Mouse (Mus musculus): ENCODE measurements around the gene Appbp2.
"Not testable (repeated sequence)": the region's sequence is repeated elsewhere in the genome, so short reads cannot be mapped to it uniquely, and the experiment has no call there.

The Appbp2 gene

DNA sequence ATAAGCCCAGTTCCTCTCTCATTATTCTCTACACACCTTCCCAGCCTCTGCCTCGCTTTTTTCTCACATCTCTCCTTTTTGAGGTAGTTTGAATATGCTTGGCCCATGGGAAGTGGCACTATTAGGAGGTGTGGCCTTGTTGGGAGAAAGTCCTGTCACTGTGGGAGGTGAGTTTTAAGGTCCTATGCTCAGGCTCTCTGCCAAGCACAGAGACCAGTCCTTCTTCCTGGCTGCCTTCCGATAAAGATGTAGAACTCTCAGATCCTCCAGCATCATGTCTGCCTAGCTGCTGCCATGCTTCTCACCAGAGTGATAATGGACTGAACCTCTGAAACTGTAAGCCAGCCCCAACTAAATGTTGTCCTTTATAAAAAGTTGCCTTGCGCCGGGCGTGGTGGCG is 12.4 kb downstream of the Appbp2 start:
- peak; percentile 10 for DNase-seq

DNA sequence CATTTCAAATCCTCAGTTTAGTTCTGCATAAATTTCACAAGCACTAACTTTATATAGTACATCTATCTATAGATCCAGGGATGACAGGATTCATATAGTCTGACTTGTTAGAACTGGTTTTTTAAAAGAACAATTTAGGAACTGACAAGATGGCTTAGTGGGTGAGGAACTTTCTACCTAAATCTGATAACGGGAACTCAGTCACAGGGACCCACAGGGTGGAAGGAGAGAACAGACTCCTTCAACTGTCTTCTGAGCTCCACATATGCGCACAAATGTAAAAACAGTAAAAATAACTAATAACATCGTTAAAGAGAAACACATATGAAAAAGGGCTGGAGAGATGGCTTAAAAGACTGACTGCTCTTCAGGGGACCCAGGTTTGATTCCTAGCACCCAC is 15.9 kb downstream of the Appbp2 start:
- no peak for DNase-seq

GRCm38 (mm10) chr11:85214679-85215078 is 20.3 kb downstream of the Appbp2 start:
- DNase-seq: no peak

DNA sequence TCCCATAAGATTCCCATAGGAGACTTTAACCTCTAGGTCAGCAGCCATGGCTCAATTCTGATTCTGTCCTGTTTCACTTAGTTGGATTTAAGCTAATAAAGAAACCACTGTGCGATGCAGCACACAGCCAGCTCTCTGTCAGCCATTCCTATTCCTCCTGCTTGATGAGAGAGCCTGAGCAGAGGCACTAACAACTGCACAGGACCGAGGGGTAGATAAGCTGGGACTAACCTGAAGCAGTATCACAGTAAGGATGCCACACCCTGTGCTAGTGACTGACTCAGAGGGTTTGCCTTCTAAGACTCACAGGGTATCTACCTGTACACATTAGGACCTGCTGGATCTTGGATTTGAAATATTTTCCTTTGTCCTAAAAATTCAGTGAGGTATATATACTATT is 21.7 kb downstream of the Appbp2 start:
- DNase-seq: no peak

- DNase-seq: no peak
Measured at GRCm38 (mm10) chr11:85211151-85211550, 23.8 kb downstream of the Appbp2 start.

DNA sequence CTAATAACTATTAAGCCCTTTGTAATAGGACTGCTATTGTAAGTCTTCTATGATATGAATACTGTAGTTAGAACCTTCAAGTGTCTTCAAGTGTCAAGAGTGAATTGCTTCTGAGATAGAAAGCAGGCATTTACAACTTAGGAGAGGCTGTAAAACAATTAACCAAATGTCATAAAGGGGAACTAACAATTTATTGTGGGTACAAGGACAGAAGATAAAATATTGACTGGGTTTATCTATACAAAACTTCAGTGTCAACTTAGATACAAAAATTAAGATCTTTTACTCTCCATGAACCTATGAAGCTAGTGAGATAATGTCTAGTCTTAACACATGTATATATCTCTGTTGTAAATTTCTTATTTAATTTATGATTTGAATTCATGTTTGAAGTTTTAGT is 28.7 kb downstream of the Appbp2 start:
- DNase-seq: no peak

DNA sequence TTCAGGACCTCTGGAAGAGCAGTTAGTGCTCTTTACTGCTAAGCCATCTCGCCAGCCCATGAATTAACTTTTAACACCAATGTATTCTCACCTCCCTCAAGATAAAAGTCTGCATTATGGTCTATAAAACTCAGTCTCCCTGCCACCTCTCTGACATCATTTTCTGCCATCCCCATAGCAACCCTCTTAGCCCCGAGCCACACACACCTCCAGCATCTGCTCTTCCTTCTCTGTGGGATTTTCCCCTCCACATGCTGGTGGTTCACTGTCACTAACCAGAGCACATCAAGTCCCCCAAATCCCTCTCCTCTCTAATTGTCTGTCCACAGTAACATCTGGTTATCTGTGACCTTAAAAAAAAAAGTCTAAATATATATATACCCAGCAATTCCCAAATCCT is 36.0 kb downstream of the Appbp2 start:
- no peak for DNase-seq

DNA sequence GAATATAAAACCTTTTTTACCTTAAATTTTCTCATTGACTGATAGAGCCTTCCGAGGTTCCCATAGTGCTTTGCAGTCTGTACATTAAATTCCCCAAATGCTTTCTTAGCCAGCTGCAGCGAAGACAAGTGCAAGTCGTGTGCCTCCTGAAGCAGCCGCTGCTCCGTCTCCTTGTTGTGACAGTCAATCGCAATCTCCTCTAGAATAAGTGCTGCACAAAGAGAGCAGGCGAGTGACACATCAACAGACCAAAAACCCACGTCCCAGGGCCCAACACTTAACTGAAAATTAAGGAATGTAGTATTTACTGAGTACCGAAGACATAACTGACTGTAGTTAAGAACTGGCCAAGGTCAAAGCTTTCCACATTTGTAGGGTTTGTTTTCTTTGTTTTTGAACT is 38.9 kb downstream of the Appbp2 start:
- DNase-seq: no peak

DNA sequence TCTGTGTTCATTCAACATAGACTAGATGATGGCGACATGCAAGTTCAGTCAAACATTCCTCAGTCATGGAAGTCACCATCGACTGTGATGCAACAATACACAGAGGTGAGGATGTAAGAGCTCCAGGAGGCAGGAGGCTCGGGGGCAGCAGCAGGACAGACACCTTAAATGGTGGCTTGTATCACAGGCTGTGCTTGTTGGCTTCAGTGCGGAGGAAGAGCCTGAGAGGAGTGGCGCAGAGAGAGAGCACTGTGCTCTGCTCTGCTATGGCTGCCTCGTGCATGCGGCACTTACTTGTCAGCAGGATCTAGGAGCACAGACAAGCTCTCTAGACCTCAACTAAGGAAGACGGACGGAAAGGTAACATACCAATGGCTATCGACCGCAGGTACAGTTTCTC is 40.7 kb downstream of the Appbp2 start:
- no peak for DNase-seq

DNA sequence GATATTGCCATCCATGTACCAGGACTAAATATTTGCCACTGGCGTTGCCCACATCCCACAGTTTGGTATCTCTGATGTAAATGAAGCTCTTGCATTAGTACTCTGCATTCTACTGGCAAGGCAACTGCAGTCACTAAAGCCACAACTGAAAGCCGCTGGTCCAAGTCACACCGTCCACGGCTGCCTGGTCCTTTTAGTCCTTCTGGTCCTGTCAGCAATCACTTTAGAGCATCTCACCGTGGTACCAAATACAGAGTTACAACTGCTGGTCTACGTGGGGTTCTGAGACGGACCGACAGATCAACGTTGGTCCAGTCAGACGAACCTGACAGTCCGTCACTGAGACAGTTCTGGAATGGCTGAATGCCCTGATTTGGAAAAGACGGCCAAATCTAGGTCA is 44.2 kb downstream of the Appbp2 start:
- no peak for DNase-seq

DNA sequence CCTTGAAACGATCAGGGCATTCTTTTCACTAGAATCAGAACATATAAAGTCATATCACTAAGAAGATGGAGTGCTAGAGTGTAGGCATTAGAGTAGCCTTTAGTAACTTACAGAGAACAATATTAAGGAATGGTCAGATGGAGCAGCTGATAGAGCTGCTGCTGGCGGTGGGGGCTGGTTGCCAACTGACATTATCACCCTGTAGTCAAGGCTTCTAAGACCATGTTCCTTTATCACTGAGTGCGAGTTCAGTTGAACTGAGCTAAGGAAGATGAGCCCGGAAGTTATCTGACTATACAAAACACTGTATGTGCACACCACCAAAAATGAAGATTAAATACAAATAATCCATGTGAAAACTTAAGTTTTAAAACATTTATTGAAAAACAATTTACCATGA is 45.8 kb downstream of the Appbp2 start:
- DNase-seq: no peak

DNA sequence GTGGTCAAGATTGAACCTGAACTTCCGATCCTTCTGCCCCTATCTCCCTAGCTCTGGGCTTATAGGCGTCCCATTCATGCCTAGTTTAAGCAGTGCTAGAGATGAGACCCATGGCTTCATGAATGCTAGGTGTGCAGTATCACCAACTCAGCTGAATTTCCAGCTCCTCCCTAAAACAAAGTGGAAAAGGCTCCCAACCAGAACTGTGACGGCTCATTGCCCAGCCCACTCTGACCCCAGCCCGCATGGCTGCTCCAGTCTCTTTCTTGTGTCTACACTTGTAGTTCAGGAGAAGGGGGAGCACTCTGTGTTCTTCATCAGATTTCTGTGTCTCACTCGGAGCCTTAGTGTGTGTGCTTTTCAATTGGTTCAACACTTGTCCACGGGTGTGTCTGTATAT is 50.1 kb downstream of the Appbp2 start:
- no peak for DNase-seq

DNA sequence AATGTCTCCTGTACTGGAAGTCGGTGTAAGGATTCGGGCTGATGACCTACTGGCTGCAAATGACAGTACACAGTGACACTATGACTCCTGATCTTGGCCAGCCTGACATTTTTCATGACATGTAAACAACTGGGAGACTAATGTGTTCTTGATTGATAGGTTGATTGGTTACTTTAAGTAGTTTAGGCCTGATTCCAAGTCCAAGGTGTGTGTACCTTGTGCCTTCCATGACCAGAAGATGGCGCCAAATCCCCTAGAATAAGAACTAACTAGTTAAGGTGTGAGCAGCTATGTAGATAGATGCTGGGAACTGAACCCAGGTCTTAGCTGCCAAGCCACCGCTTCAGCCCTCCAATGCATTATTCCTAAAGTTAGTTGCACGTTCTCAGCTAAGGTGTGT is 50.8 kb downstream of the Appbp2 start:
- DNase-seq: peak; percentile 61

GRCm38 (mm10) chr11:85183284-85183779 is 51.6 kb downstream of the Appbp2 start:
- DNase-seq: no peak

GRCm38 (mm10) chr11:85182617-85183283 is 52.2 kb downstream of the Appbp2 start:
- peak; percentile 76 for DNase-seq

DNA sequence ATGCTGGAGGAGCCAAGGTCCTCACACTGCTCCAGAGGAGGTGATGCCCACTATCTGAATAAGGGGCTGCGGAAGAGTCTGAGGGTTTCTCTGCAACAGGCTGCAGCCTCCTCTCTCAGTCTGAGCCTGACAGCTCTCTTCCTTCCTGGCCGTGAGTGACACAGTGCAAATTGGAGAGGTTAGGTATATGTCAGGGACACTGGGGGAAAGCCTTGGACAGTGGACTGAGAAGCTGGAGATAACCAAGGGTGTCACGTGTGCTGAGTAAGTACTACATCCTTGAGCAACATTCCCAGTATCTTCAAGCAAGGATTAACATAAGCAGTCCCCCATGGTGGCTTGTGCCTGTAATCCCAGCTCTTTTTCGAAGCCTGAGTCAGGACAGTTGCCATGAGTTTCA is 56.5 kb downstream of the Appbp2 start:
- no peak for DNase-seq

DNA sequence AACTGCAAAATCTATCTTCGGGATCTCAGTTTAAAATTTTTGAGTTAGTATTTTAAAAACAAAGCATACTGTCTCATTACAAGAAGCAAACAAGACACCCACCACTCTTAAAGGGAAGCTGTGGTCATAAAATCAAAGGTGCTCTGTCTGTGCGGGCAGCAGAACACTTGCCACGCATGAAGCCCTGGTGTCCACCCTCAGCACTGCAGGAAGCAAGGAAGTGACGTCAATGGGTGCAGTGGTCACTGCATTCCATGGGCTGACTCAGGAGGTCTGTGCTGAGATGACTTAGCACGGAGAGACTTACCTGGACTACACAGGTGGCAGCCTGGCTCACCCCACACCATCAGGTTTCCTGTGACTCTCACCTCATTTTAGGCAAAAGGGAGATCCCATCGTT is 57.2 kb downstream of the Appbp2 start:
- DNase-seq: no peak

- no peak for DNase-seq
Measured at GRCm38 (mm10) chr11:85175941-85176340, 59.0 kb downstream of the Appbp2 start.

- no peak for DNase-seq
Measured at GRCm38 (mm10) chr11:85170833-85171232, 64.1 kb downstream of the Appbp2 start.

- DNase-seq: peak; percentile 90
Measured at GRCm38 (mm10) chr11:85170058-85170740, 64.7 kb downstream of the Appbp2 start, which contains the start of gene 1700125H20Rik. Gene 1700125H20Rik, plus strand, starts transcription at chr11:85170404.

GRCm38 (mm10) chr11:85167503-85167902 is 67.4 kb downstream of the Appbp2 start:
- DNase-seq: no peak

DNA sequence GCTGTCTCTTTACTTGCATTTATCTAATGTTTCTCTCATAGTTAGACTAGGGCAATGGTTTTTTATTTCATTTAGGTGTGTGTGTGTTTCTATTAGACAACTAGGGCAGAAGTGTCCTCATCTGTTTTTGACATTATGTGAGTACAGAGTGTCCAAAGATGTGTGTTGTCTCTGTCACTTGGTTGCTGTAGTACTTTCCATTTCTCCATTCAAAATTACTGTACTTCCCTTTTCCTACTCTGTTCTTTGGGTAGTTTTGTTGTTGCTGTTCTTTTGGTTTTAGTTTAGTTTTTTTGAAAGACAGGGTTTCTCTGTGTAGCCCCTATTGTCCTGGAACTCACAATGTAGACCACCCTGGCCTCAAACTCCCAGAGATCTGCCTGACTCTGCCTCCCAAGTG is 70.6 kb downstream of the Appbp2 start:
- DNase-seq: no peak

DNA sequence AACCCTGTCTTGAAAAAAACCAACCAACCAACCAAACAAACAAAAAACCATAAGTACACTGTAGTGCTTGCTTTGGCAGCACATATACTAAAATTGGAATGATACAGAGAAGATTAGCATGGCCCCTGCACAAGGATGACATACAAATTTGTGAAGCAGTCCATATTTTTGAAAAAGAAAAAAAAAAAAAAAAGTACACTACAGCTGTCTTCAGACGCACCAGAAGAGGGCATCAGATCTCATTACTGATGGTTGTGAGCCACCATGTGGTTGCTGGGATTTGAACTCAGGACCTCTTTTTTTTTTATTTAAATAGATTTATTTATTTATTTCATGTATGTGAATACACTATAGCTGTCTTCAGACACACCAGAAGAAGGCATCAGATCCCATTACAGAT is 71.9 kb downstream of the Appbp2 start:
- DNase-seq: not testable (repeated sequence)

DNA sequence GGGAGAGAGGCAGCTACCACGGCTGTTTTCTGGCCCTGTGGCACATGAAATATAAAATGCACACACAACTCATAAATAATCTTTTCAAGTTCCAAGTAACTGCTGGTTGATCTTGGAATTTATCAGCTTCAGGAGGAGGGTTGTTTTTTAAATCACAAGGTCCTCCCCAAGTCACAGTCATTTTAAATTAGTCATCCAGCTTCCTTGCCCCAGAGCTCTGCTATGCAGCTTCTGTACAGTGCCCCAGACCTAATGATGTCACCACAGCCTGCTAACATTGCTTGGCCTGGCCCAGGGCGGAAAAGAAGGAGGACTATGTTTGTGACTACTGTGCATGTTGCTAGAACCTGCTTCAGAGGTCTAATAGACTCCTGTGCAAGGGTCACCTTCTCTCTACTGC is 77.6 kb downstream of the Appbp2 start:
- no peak for DNase-seq

All from kidney, adult 18-20 months (tissue).